Mouse (Mus musculus) c-Kit-positive CD71-positive TER-119-positive erythroid progenitor cells, embryonic 14.5 days (primary cell): Measurements from ENCODE around the gene Gsta1.
"Not testable (repeated sequence)": the region's sequence is repeated elsewhere in the genome, so short reads cannot be mapped to it uniquely, and the experiment has no call there.

Experiments
- DNase-seq: peaks from one replicate; pipeline ENCODE4 v3.0.0-alpha.2; 2013; ENCODE audit warnings: low spot score

Gene Gsta1

GRCm38 (mm10) chr9:78230461-78230860 is at the start of gene Gsta1:
TSS of gene Gsta1 (plus strand) at chr9:78230656.
- DNase-seq, result not testable (repeated sequence)

GRCm38 (mm10) chr9:78182474-78182873 is 48.0 kb upstream of the Gsta1 start, which contains the start of gene Gsta4:
TSS of gene Gsta4 (plus strand) at chr9:78182774.
- not testable (repeated sequence) for DNase-seq

- no peak for DNase-seq
These were observed 44.8 kb upstream of the Gsta1 start for GRCm38 (mm10) chr9:78185686-78186085.

GRCm38 (mm10) chr9:78188910-78189309 is 41.5 kb upstream of the Gsta1 start:
- DNase-seq, result peak; percentile 76

- DNase-seq, result peak; percentile 34
These were observed 39.5 kb upstream of the Gsta1 start for GRCm38 (mm10) chr9:78190651-78191634.

- peak; percentile 92 for DNase-seq
These were observed 38.7 kb upstream of the Gsta1 start for GRCm38 (mm10) chr9:78191736-78192135.

GRCm38 (mm10) chr9:78193902-78194597 is 36.4 kb upstream of the Gsta1 start:
- DNase-seq, result peak; percentile 70

GRCm38 (mm10) chr9:78195034-78195433 is 35.4 kb upstream of the Gsta1 start:
- DNase-seq, result no peak

- no peak for DNase-seq
These were observed 32.7 kb upstream of the Gsta1 start for GRCm38 (mm10) chr9:78197801-78198200.

- no peak for DNase-seq
These were observed 26.3 kb upstream of the Gsta1 start for GRCm38 (mm10) chr9:78204194-78204593.

- no peak for DNase-seq
These were observed 21.5 kb upstream of the Gsta1 start for GRCm38 (mm10) chr9:78208956-78209355.

GRCm38 (mm10) chr9:78210079-78210478 is 20.4 kb upstream of the Gsta1 start:
- DNase-seq, result no peak

GRCm38 (mm10) chr9:78210821-78211220 is 19.6 kb upstream of the Gsta1 start:
- no peak for DNase-seq

GRCm38 (mm10) chr9:78211521-78211920 is 18.9 kb upstream of the Gsta1 start:
- no peak for DNase-seq

- DNase-seq, result no peak
These were observed 18.0 kb upstream of the Gsta1 start for GRCm38 (mm10) chr9:78212341-78213049.

GRCm38 (mm10) chr9:78217074-78217473 is 13.4 kb upstream of the Gsta1 start:
- DNase-seq, result no peak

- DNase-seq, result no peak
These were observed 7.8 kb upstream of the Gsta1 start for GRCm38 (mm10) chr9:78222616-78223015.

- no peak for DNase-seq
These were observed 7.1 kb upstream of the Gsta1 start for GRCm38 (mm10) chr9:78223221-78223902.

GRCm38 (mm10) chr9:78224418-78224817 is 6.0 kb upstream of the Gsta1 start:
- DNase-seq, result no peak

- DNase-seq, result no peak
These were observed 5.2 kb upstream of the Gsta1 start for GRCm38 (mm10) chr9:78225304-78225703.

- DNase-seq, result no peak
These were observed 2.3 kb upstream of the Gsta1 start for GRCm38 (mm10) chr9:78228122-78228521.

- DNase-seq, result not testable (repeated sequence)
These were observed 798 bp upstream of the Gsta1 start for GRCm38 (mm10) chr9:78229658-78230057.
